10 mouse cellular contexts compared by ENCODE assay signal in genomic region chr4:139059569-139059968, GRCm38 (mm10). TPM values are rescaled to one million over a fixed set of nuclear protein-coding genes. Genes with fewer than 3 reads are reported as not detected.
DNase-seq lines count a peak whose midpoint lies in the region; ATAC-seq and TF ChIP-seq lines count a peak whose summit lies in the region.
"Had no signal": no experiment of that assay in that cellular context is flagged by ENCODE, and none has a peak within 500 bp of the region (broad histone marks: within the 10 kb centered on the region; RNA-seq: fewer than 3 reads in every experiment).

No protein-coding gene starts in this region.

- no peak for ATAC-seq in midbrain, postnatal 0 days (ENCODE audit: low FRiP score)
- ATAC-seq in embryonic facial prominence, embryonic 14.5 days (ENCODE audit: low read depth) = no peak
- ATAC-seq in neural tube, embryonic 11.5 days (ENCODE audit: insufficient read depth, low FRiP score, low TSS enrichment) = no peak
- ATAC-seq: forebrain, postnatal 0 days had no signal

- H3K9me3 ChIP-seq in midbrain, embryonic 10.5 days (replicated peaks) = no peaks in the 10 kb centered on the region
- no peaks in the 10 kb centered on the region for H3K9me3 ChIP-seq in midbrain, postnatal 0 days (ENCODE audit: low read length)
- no peaks in the 10 kb centered on the region for H3K9me3 ChIP-seq in embryonic facial prominence, embryonic 14.5 days (ENCODE audit: control insufficient read depth, low read length)
- H3K9me3 ChIP-seq in neural tube, embryonic 11.5 days (ENCODE audit: control insufficient read depth, low read length) = no peaks in the 10 kb centered on the region

- peak; percentile 44 for DNase-seq in adrenal gland, adult 2 months
- DNase-seq in adrenal gland, adult 8-10 months = no peak
- peak; percentile 55 for DNase-seq in midbrain, embryonic 10.5 days (ENCODE audit: low spot score)
- no peak for DNase-seq in midbrain, postnatal 0 days (ENCODE audit: low spot score)
- peak; percentile 68 for DNase-seq in embryonic facial prominence, embryonic 14.5 days (ENCODE audit: low spot score)
- DNase-seq in neural tube, embryonic 11.5 days (ENCODE audit: low spot score) = peak; percentile 60
- no peak for DNase-seq in left cerebral cortex, adult 2 months (ENCODE audit: extremely low spot score in 1 of 2, low spot score in 2 of 2)
- DNase-seq in layer of hippocampus, adult 18-20 months (ENCODE audit: low spot score in 2 of 2) = no peak
- DNase-seq: forebrain, postnatal 0 days had no signal

- H3K27ac ChIP-seq in midbrain, embryonic 10.5 days (replicated peaks) = no peak overlapping the region
- H3K27ac ChIP-seq in midbrain, postnatal 0 days (ENCODE audit: low read depth, low read length) = no peak overlapping the region
- no peak overlapping the region for H3K27ac ChIP-seq in embryonic facial prominence, embryonic 14.5 days (replicated peaks; ENCODE audit: low read depth, low read length)
- H3K27ac ChIP-seq in neural tube, embryonic 11.5 days (ENCODE audit: low read depth, low read length) = no peak overlapping the region
- H3K27ac ChIP-seq in left cerebral cortex, adult 2 months = no peak overlapping the region

- WGBS in midbrain, embryonic 10.5 days = 10% methylated on average over 7 of the region's 7 CpGs
- WGBS in midbrain, postnatal 0 days = 16% methylated on average over 7 of the region's 7 CpGs
- 14% methylated on average over 7 of the region's 7 CpGs for WGBS in embryonic facial prominence, embryonic 14.5 days
- WGBS in neural tube, embryonic 11.5 days = 5% methylated on average over 7 of the region's 7 CpGs

- H3K4me3 ChIP-seq in midbrain, embryonic 10.5 days = no peak overlapping the region
- no peak overlapping the region for H3K4me3 ChIP-seq in midbrain, postnatal 0 days (ENCODE audit: low read depth, low read length)
- no peak overlapping the region for H3K4me3 ChIP-seq in embryonic facial prominence, embryonic 14.5 days (ENCODE audit: low read depth, low read length)
- no peak overlapping the region for H3K4me3 ChIP-seq in neural tube, embryonic 11.5 days (ENCODE audit: low read depth, low read length)
- H3K4me3 ChIP-seq in left cerebral cortex, adult 2 months = no peak overlapping the region

- no peak for TF ChIP-seq CTCF in midbrain, postnatal 0 days (IDR thresholded peaks at IDR 0.05)
- no peak for TF ChIP-seq CTCF in left cerebral cortex, adult 2 months (IDR thresholded peaks at IDR 0.05)

- intact Hi-C loops in left cerebral cortex, adult 2 months (cut with DNase I) = no loop called here

- no peak overlapping the region for H3K9ac ChIP-seq in midbrain, postnatal 0 days (replicated peaks; ENCODE audit: low read length, poor library complexity, severe bottlenecking)
- H3K9ac ChIP-seq in embryonic facial prominence, embryonic 14.5 days (ENCODE audit: low read depth, low read length) = no peak overlapping the region
- H3K9ac ChIP-seq in neural tube, embryonic 11.5 days (ENCODE audit: low read length) = no peak overlapping the region
- H3K9ac ChIP-seq: forebrain, postnatal 0 days had no signal

- H3K4me1 ChIP-seq in midbrain, embryonic 10.5 days = no peaks in the 10 kb centered on the region
- no peaks in the 10 kb centered on the region for H3K4me1 ChIP-seq in midbrain, postnatal 0 days (ENCODE audit: insufficient read depth, low read length)
- no peaks in the 10 kb centered on the region for H3K4me1 ChIP-seq in embryonic facial prominence, embryonic 14.5 days (ENCODE audit: control insufficient read depth, insufficient read depth, low read length)
- H3K4me1 ChIP-seq in neural tube, embryonic 11.5 days (ENCODE audit: control insufficient read depth, insufficient read depth, low read length) = no peaks in the 10 kb centered on the region

- no peak overlapping the region for H3K4me2 ChIP-seq in midbrain, postnatal 0 days (ENCODE audit: low read depth, low read length, poor library complexity, severe bottlenecking)
- no peak overlapping the region for H3K4me2 ChIP-seq in embryonic facial prominence, embryonic 14.5 days (ENCODE audit: low read depth, low read length)
- no peak overlapping the region for H3K4me2 ChIP-seq in neural tube, embryonic 11.5 days (ENCODE audit: low read depth)

- H3K36me3 ChIP-seq in midbrain, embryonic 10.5 days = no peaks in the 10 kb centered on the region
- H3K36me3 ChIP-seq in midbrain, postnatal 0 days (ENCODE audit: insufficient read depth, low read length) = no peaks in the 10 kb centered on the region
- H3K36me3 ChIP-seq in embryonic facial prominence, embryonic 14.5 days (ENCODE audit: control insufficient read depth, insufficient read depth, low read length) = no peaks in the 10 kb centered on the region
- no peaks in the 10 kb centered on the region for H3K36me3 ChIP-seq in neural tube, embryonic 11.5 days (ENCODE audit: control insufficient read depth, insufficient read depth, low read length)

- H3K27me3 ChIP-seq in midbrain, embryonic 10.5 days (ENCODE audit: low read depth, poor library complexity, severe bottlenecking) = no peaks in the 10 kb centered on the region
- H3K27me3 ChIP-seq in midbrain, postnatal 0 days (ENCODE audit: insufficient read depth, low read length) = 0 out of 2 replicates have a peak, but pooled peaks cover 3% of the 10 kb centered on the region
- H3K27me3 ChIP-seq in embryonic facial prominence, embryonic 14.5 days (replicated peaks; ENCODE audit: control insufficient read depth, insufficient read depth, low read length) = no peaks in the 10 kb centered on the region
- no peaks in the 10 kb centered on the region for H3K27me3 ChIP-seq in neural tube, embryonic 11.5 days (ENCODE audit: control insufficient read depth, insufficient read depth, low read length)

RNA-seq across cellular contexts. Expression of gene Htr6, which starts 15.8 kb away (rescaled TPM):
- total RNA-seq in adrenal gland, adult 2 months (2021) = under 1 TPM; 0.14 to 0.41 TPM
- polyA plus RNA-seq in adrenal gland, adult 2 months (2012; rRNA removed) = 1.1 and 1.3 TPM in 2 replicates
- total RNA-seq in adrenal gland, adult 8-10 months (2022) = under 1 TPM; 0.48 to 0.99 (median 0.84) TPM
- polyA plus RNA-seq in midbrain, embryonic 10.5 days (2016; fragmentation: Nextera tagmentation; extraction: Ambion mirVana) = not detected in 2 replicates
- total RNA-seq in midbrain, postnatal 0 days (2014; rRNA removed) = 4.2 and 5.9 TPM in 2 replicates
- 1.0 and 1.1 TPM in 2 replicates for polyA plus RNA-seq in midbrain, postnatal 0 days (2015; fragmentation: Nextera tagmentation; extraction: Ambion mirVana)
- 0.17 TPM in 1 of 2 replicates, not detected in the other for polyA plus RNA-seq in embryonic facial prominence, embryonic 14.5 days (2014; fragmentation: Nextera tagmentation; extraction: Ambion mirVana)
- 0.11 TPM in 1 of 2 replicates, not detected in the other for polyA plus RNA-seq in neural tube, embryonic 11.5 days (2014; fragmentation: Nextera tagmentation; extraction: Ambion mirVana)
- total RNA-seq in left cerebral cortex, adult 2 months (2021) = 1 to 10 TPM; 5.9 to 6.9 TPM
- 1 to 10 TPM; 6.5 to 7.6 TPM for total RNA-seq in layer of hippocampus, adult 18-20 months (2021)
- polyA plus RNA-seq: stomach, embryonic 16.5 days had no signal

RNA-seq across cellular contexts. Expression of gene Nbl1, which starts 33.2 kb away (rescaled TPM):
- total RNA-seq in adrenal gland, adult 2 months (2021) = 10 to 100 TPM; 44.0 to 64.4 TPM
- 135 and 182 TPM in 2 replicates for polyA plus RNA-seq in adrenal gland, adult 2 months (2012; rRNA removed)
- total RNA-seq in adrenal gland, adult 8-10 months (2022) = 10 to 100 TPM; 55.4 to 73.9 (median 64.2) TPM
- polyA plus RNA-seq in midbrain, embryonic 10.5 days (2016; fragmentation: Nextera tagmentation; extraction: Ambion mirVana) = 8.7 and 14.8 TPM in 2 replicates
- 60.7 and 62.2 TPM in 2 replicates for total RNA-seq in midbrain, postnatal 0 days (2014; rRNA removed)
- 53.4 and 55.7 TPM in 2 replicates for polyA plus RNA-seq in midbrain, postnatal 0 days (2015; fragmentation: Nextera tagmentation; extraction: Ambion mirVana)
- 124 and 133 TPM in 2 replicates for polyA plus RNA-seq in embryonic facial prominence, embryonic 14.5 days (2014; fragmentation: Nextera tagmentation; extraction: Ambion mirVana)
- polyA plus RNA-seq in neural tube, embryonic 11.5 days (2014; fragmentation: Nextera tagmentation; extraction: Ambion mirVana) = 22.0 and 22.8 TPM in 2 replicates
- 10 to 100 TPM; 62.4 to 84.3 TPM for total RNA-seq in left cerebral cortex, adult 2 months (2021)
- total RNA-seq in layer of hippocampus, adult 18-20 months (2021) = 10 to 100 TPM; 80.3 to 92.2 TPM

Comparison
In these comparisons a context has a peak if more than half of its experiments do, and no peak if none do; other contexts are left out.
1. DNase-seq: peak in adrenal gland, adult 2 months (single experiment), midbrain, embryonic 10.5 days (single experiment), embryonic facial prominence, embryonic 14.5 days (single experiment) and neural tube, embryonic 11.5 days (single experiment); none in adrenal gland, adult 8-10 months (single experiment), midbrain, postnatal 0 days (single experiment), left cerebral cortex, adult 2 months (0 of 2) and layer of hippocampus, adult 18-20 months (0 of 2).